ENCODE assay signal across 7 mouse cellular contexts in genomic region chr11:69398059-69398458, GRCm38 (mm10). TPM values are rescaled to one million over a fixed set of nuclear protein-coding genes. Genes with fewer than 3 reads are reported as not detected.
DNase-seq lines count a peak whose midpoint lies in the region; ATAC-seq and TF ChIP-seq lines count a peak whose summit lies in the region.

TSS of gene Tmem88 (minus strand) at chr11:69398234.

- 14% methylated on average over 16 of the region's 16 CpGs for WGBS in embryonic facial prominence, embryonic 15.5 days
- WGBS in heart, postnatal 0 days: 9% methylated on average over 16 of the region's 16 CpGs
- WGBS in midbrain, embryonic 13.5 days: 6% methylated on average over 16 of the region's 16 CpGs

- no peak for ATAC-seq in embryonic facial prominence, embryonic 15.5 days (ENCODE audit: insufficient number of reproducible peaks, low FRiP score, low TSS enrichment, low read depth)
- ATAC-seq in heart, postnatal 0 days (ENCODE audit: insufficient read depth, low read depth): peak; percentile 5
- ATAC-seq in midbrain, embryonic 13.5 days: no peak

- peak within 1 kb of the TSS; percentile 33 for H3K4me2 ChIP-seq in embryonic facial prominence, embryonic 15.5 days (replicated peaks)
- H3K4me2 ChIP-seq in heart, postnatal 0 days (ENCODE audit: low read depth, low read length): peak within 1 kb of the TSS; percentile 72
- H3K4me2 ChIP-seq in midbrain, embryonic 13.5 days (replicated peaks): peak within 1 kb of the TSS; percentile 85

- peak within 1 kb of the TSS; percentile 99 for H3K27ac ChIP-seq in embryonic facial prominence, embryonic 15.5 days (replicated peaks)
- peak within 1 kb of the TSS; percentile 95 for H3K27ac ChIP-seq in heart, postnatal 0 days (ENCODE audit: low read depth)
- peak within 1 kb of the TSS; percentile 97 for H3K27ac ChIP-seq in midbrain, embryonic 13.5 days

- no peak within 1 kb of the TSS for H3K9ac ChIP-seq in embryonic facial prominence, embryonic 15.5 days
- H3K9ac ChIP-seq in heart, postnatal 0 days (replicated peaks; ENCODE audit: low read depth, low read length): peak within 1 kb of the TSS; percentile 81
- H3K9ac ChIP-seq in midbrain, embryonic 13.5 days (replicated peaks): peak within 1 kb of the TSS; percentile 83

- peak within 1 kb of the TSS; percentile 88 for H3K4me3 ChIP-seq in E14TG2a.4 (replicated peaks; ENCODE audit: low read length)
- H3K4me3 ChIP-seq in embryonic facial prominence, embryonic 15.5 days (replicated peaks): peak within 1 kb of the TSS; percentile 77
- peak within 1 kb of the TSS; percentile 61 for H3K4me3 ChIP-seq in heart, postnatal 0 days (ENCODE audit: low read depth, low read length)
- H3K4me3 ChIP-seq in midbrain, embryonic 13.5 days (replicated peaks): peak within 1 kb of the TSS; percentile 67

- H3K27me3 ChIP-seq in E14TG2a.4 (ENCODE audit: insufficient read depth, low read length): 0 out of 2 replicates have a peak, but pooled peaks cover 9% of the 10 kb centered on the region
- H3K27me3 ChIP-seq in embryonic facial prominence, embryonic 15.5 days: no peaks in the 10 kb centered on the region
- H3K27me3 ChIP-seq in heart, postnatal 0 days (ENCODE audit: control insufficient read depth, insufficient read depth, low read length): no peaks in the 10 kb centered on the region
- H3K27me3 ChIP-seq in midbrain, embryonic 13.5 days: peaks cover 18% of the 10 kb centered on the region

- TF ChIP-seq CTCF in E14TG2a.4 (conservative IDR thresholded peaks at IDR 0.05; ENCODE audit: low read length): no peak
- no peak for TF ChIP-seq CTCF in heart, postnatal 0 days (IDR thresholded peaks at IDR 0.05; ENCODE audit: low read depth)

- peaks cover 62% of the 10 kb centered on the region for H3K4me1 ChIP-seq in E14TG2a.4 (replicated peaks; ENCODE audit: low read depth, low read length)
- H3K4me1 ChIP-seq in embryonic facial prominence, embryonic 15.5 days: peaks cover 50% of the 10 kb centered on the region
- no peaks in the 10 kb centered on the region for H3K4me1 ChIP-seq in heart, postnatal 0 days (ENCODE audit: control insufficient read depth, insufficient read depth)
- peaks cover 51% of the 10 kb centered on the region for H3K4me1 ChIP-seq in midbrain, embryonic 13.5 days (replicated peaks)

- H3K36me3 ChIP-seq in E14TG2a.4 (ENCODE audit: insufficient read depth, low read length): peaks cover 33% of the 10 kb centered on the region
- H3K36me3 ChIP-seq in embryonic facial prominence, embryonic 15.5 days: peaks cover 36% of the 10 kb centered on the region
- peaks cover 37% of the 10 kb centered on the region for H3K36me3 ChIP-seq in heart, postnatal 0 days (replicated peaks; ENCODE audit: control insufficient read depth, insufficient read depth, low read length)
- peaks cover 42% of the 10 kb centered on the region for H3K36me3 ChIP-seq in midbrain, embryonic 13.5 days

- peak; percentile 91 for DNase-seq in R1 (ENCODE audit: low read depth, low spot score)
- no peak for DNase-seq in heart, postnatal 0 days (ENCODE audit: low spot score)
- DNase-seq in kidney, postnatal 36 days: peak; percentile 62 to 79
- no peak for DNase-seq in layer of hippocampus, adult 8-10 months (ENCODE audit: low spot score in 2 of 2)

- no peaks in the 10 kb centered on the region for H3K9me3 ChIP-seq in E14TG2a.4 (ENCODE audit: low read length)
- H3K9me3 ChIP-seq in embryonic facial prominence, embryonic 15.5 days (replicated peaks): no peaks in the 10 kb centered on the region
- no peaks in the 10 kb centered on the region for H3K9me3 ChIP-seq in heart, postnatal 0 days (replicated peaks; ENCODE audit: control insufficient read depth, low read length)
- no peaks in the 10 kb centered on the region for H3K9me3 ChIP-seq in midbrain, embryonic 13.5 days

- TF ChIP-seq EP300 in heart, postnatal 0 days (IDR thresholded peaks at IDR 0.05; ENCODE audit: low read depth): peak; percentile 39; the same call in 1 of the 2 replicates

RNA-seq across cellular contexts. Expression of gene Tmem88, which starts in this region (rescaled TPM):
- 19.5 and 20.0 TPM in 2 replicates for polyA plus RNA-seq in embryonic facial prominence, embryonic 15.5 days (2015; fragmentation: Nextera tagmentation; extraction: Ambion mirVana)
- 32.4 and 33.0 TPM in 2 replicates for total RNA-seq in heart, postnatal 0 days (2014; rRNA removed; ENCODE audit: low replicate concordance)
- polyA plus RNA-seq in heart, postnatal 0 days (2015; fragmentation: Nextera tagmentation; extraction: Ambion mirVana): 59.7 and 62.5 TPM in 2 replicates
- polyA plus RNA-seq in midbrain, embryonic 13.5 days (2015; fragmentation: Nextera tagmentation; extraction: Ambion mirVana): 4.9 and 7.0 TPM in 2 replicates
- 1 to 10 TPM; 2.2 to 2.8 (median 2.5) TPM for total RNA-seq in layer of hippocampus, adult 8-10 months (2022)

Comparison
In these comparisons a context has a peak if more than half of its experiments do, and no peak if none do; other contexts are left out.
1. DNase-seq: peak in R1 (single experiment) and kidney, postnatal 36 days (2 of 2); none in heart, postnatal 0 days (single experiment) and layer of hippocampus, adult 8-10 months (0 of 2).
2. H3K4me2 ChIP-seq: peak in every context shown above with its lines; median percentile 85 in midbrain, embryonic 13.5 days; 72 in heart, postnatal 0 days; 33 in embryonic facial prominence, embryonic 15.5 days.
3. Peak in every context shown above with its lines, with median percentiles within 50 percentile points of each other: H3K4me3 ChIP-seq and H3K27ac ChIP-seq.